Mouse (Mus musculus) liver, embryonic 15.5 days (tissue): ENCODE results near the gene St6galnac6. TPM values are rescaled to one million over a fixed set of nuclear protein-coding genes. Genes with fewer than 3 reads are reported as not detected.

ENCODE experiments used
- ATAC-seq: fragments of 200-750 bp; cut with Nextera tagmentation; 2 replicates; pipeline ENCODE4 v1.8.0; 2017; ENCODE audit warnings: moderate number of reproducible peaks, mild to moderate bottlenecking, moderate library complexity; ENCODE audit not compliant: insufficient read depth
- H3K27ac ChIP-seq: fragments of 300-500 bp; sonication (generic); replicated peaks from 2 replicates; pipeline ENCODE4 v1.5.1; 2015; ENCODE audit warnings: mild to moderate bottlenecking, inconsistent platforms
- H3K27me3 ChIP-seq: fragments of 300-500 bp; sonication (generic); 2 replicates; pipeline ENCODE4 v1.6.1; 2015; ENCODE audit warnings: mild to moderate bottlenecking, inconsistent platforms
- H3K36me3 ChIP-seq: fragments of 300-500 bp; sonication (generic); replicated peaks from 2 replicates; pipeline ENCODE4 v1.6.1; 2015; ENCODE audit warnings: moderate library complexity, mild to moderate bottlenecking, inconsistent platforms
- H3K4me1 ChIP-seq: fragments of 300-500 bp; sonication (generic); replicated peaks from 2 replicates; pipeline ENCODE4 v1.6.1; 2015; ENCODE audit warnings: inconsistent platforms
- H3K4me2 ChIP-seq: fragments of 300-500 bp; sonication (generic); 2 replicates; pipeline ENCODE4 v1.6.1; 2015; ENCODE audit warnings: moderate library complexity, mild to moderate bottlenecking, inconsistent platforms
- H3K4me3 ChIP-seq: fragments of 300-500 bp; sonication (generic); replicated peaks from 2 replicates; pipeline ENCODE4 v1.5.1; 2015; ENCODE audit warnings: mild to moderate bottlenecking, inconsistent platforms
- H3K9ac ChIP-seq: fragments of 300-500 bp; sonication (generic); 2 replicates; pipeline ENCODE4 v1.6.1; 2015; ENCODE audit warnings: moderate library complexity, mild to moderate bottlenecking, inconsistent platforms
- H3K9me3 ChIP-seq: fragments of 300-500 bp; sonication (generic); replicated peaks from 2 replicates; pipeline ENCODE4 v1.6.1; 2016; ENCODE audit warnings: inconsistent platforms
- WGBS: fragments of 180-500 bp; shearing (Covaris S2); methylation state at CpG from one replicate; pipeline ENCODE4 v1.1.7; 2015; ENCODE audit warnings: mixed read lengths; ENCODE audit not compliant: insufficient replicate concordance; 5-methylcytosine and 5-hydroxymethylcytosine counted together
- polyA plus RNA-seq: library from polyadenylated mRNA; unstranded; fragments of >200 nt; fragmentation: Nextera tagmentation; extraction: Ambion mirVana; gene quantifications from 2 replicates; pipeline ENCODE4 v1.2.1, GENCODE M21; 2015

The St6galnac6 gene
- polyA plus RNA-seq, 1 experiment from 2014 or later: 11.7 TPM

DNA sequence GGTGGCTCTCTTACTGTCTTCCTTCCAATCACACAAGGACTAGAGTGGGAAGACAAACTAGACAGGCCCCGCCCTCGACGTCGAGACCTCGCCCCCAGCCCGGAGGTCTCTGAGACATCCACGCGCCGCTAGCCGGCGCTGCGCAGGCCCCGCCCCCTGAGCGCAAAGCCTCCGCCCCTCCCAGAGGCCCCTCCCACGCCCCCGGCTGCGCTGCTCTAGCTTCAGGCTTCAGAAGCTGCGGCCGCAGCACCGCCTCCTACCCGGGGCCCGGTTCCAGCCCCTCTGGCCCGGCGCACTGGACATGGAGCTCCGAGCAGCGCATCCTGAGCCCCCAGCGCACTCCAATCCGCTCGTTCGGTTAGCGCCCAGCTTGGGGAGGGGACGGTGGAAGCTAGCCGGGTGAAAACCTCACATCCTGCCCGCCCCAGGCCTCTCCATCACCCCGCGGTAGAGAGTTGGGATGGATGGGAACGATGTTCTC, 12.6 kb upstream of the St6galnac6 start, which contains the start of gene St6galnac4:
TSS of gene St6galnac4 (plus strand) at position 225 of the 481 bp plus-strand sequence.
- Histone ChIP-seq H3K9ac (peak within 1 kb of the TSS; percentile 65), H3K36me3 (no peaks in the 10 kb centered on the region), H3K4me1 (peaks cover 51% of the 10 kb centered on the region), H3K27me3 (peaks cover 12% of the 10 kb centered on the region), H3K4me3 (peak within 1 kb of the TSS; percentile 64), H3K27ac (peak within 1 kb of the TSS; percentile 54), H3K4me2 (peak within 1 kb of the TSS; percentile 89), H3K9me3 (no peaks in the 10 kb centered on the region)
- peak; percentile 79 for ATAC-seq
- under 1% methylated on average over 37 of the region's 38 CpGs for WGBS

DNA sequence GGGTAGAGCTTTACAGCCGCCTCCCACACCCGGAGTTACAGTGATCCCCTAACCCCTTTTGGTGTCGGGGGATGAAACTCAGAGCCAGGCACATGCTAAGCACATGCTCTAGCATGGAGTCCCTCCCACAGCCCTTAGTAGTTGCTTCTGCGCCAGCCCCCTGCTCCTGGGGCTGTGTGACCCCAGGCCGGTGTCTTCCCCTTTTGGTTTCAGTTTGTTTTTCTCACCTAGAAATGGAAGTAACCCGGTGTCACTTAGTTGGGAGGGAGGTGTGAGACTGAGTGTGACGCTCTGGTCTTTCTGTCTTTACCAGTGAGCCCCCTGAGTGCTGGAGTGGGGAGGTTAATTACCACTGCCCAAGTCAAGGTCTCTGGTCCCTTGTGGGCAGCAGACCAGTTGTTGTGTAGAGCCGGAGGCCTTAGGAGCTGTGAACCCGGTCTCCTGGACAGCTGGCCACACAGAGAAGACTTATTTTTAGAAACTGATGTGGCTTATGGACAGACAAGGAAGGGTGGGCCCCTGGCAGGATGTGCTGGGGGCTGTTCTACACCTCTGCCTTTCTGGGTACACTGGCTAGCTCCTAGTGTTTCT, 11.7 kb upstream of the St6galnac6 start:
- Histone ChIP-seq H3K27me3 (peaks cover 10% of the 10 kb centered on the region), H3K4me2 (peak overlapping the region; percentile 89), H3K4me3 (peak overlapping the region; percentile 64), H3K27ac (peak overlapping the region; percentile 54), H3K36me3 (no peaks in the 10 kb centered on the region), H3K9me3 (no peaks in the 10 kb centered on the region), H3K4me1 (peaks cover 49% of the 10 kb centered on the region), H3K9ac (peak overlapping the region; percentile 65)
- 8% methylated on average over 9 of the region's 9 CpGs for WGBS
- no peak for ATAC-seq

GRCm38 (mm10) chr2:32589213-32589795, 10.2 kb upstream of the St6galnac6 start:
- ATAC-seq: no peak
- WGBS: 75% methylated on average over 11 of the region's 11 CpGs
- peaks cover 34% of the 10 kb centered on the region for H3K4me1 ChIP-seq
- H3K9me3 ChIP-seq: no peaks in the 10 kb centered on the region
- H3K4me2 ChIP-seq: no peak overlapping the region
- H3K4me3 ChIP-seq: no peak overlapping the region
- H3K27me3 ChIP-seq: 0 out of 2 replicates have a peak, but pooled peaks cover 5% of the 10 kb centered on the region
- no peak overlapping the region for H3K27ac ChIP-seq
- H3K36me3 ChIP-seq: no peaks in the 10 kb centered on the region
- no peak overlapping the region for H3K9ac ChIP-seq

DNA sequence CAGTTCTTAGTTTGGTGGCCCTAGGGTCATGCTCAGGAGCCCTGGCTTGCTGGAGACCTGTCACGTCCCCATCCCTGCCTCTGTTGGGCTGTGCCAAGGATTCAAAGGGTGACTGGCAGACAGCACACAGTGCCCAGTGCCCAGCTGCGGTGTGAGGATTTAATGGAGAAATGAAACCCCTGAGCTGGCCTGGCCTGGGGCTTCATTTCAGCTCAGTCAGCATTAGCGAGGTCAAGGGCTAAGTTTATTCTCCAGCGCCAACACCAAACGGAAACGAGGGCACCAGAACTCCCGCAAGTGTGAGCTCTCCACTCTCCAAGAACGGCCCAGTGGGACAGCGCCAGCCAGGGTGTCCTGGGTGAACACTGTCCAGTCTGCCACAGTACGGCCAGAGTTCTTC, 9.3 kb upstream of the St6galnac6 start:
- ATAC-seq: no peak
- H3K4me3 ChIP-seq: no peak overlapping the region

DNA sequence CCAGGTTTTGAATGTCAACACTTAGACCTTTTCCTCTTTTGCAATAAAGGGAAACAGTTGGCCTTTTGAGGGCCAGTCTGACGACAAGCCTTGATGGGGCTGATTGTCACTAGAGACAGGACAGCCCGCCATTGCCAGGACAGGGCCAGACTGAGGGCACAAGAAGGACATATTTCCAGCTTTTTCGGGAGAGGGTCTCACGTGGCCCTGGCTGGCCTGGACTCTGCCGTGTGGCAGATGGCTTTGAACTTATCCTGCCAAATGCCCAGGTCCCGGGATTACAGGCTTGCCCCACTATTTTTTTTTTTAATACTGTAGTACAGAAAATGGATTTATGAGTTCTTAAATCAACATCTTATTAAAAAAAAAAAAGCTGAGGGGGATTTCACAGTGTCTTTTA, 8.3 kb upstream of the St6galnac6 start:
- WGBS: 76% methylated on average over 6 of the region's 6 CpGs

More for the DNA sequence above, 9.3 kb upstream of the St6galnac6 start:
- H3K27me3 ChIP-seq: 0 out of 2 replicates have a peak, but pooled peaks cover under 1% of the 10 kb centered on the region
- no peaks in the 10 kb centered on the region for H3K9me3 ChIP-seq
- peaks cover 33% of the 10 kb centered on the region for H3K4me1 ChIP-seq
- no peak overlapping the region for H3K9ac ChIP-seq
- H3K36me3 ChIP-seq: no peaks in the 10 kb centered on the region
- no peak overlapping the region for H3K27ac ChIP-seq
- H3K4me2 ChIP-seq: no peak overlapping the region
- WGBS: 76% methylated on average over 10 of the region's 10 CpGs

DNA sequence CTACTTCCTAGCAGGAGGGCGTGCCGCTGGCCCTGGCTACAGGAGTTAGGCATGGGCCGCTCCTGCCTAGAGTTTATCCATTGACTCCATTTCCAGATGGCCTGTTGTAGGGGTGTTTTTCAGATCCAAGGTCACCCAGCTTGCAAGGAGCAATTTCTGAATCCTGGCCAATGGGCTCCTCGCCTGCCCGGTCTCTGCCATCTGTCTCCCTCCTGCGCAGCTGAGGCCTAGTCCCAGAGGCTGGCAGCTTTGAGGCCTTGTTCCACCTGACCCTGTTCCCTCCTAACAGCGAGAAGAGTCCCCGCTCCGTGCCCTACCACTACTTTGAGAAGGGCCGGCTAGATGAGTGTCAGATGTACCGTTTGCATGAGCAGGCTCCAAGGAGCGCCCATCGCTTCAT, 2.8 kb upstream of the St6galnac6 start:
- Histone ChIP-seq H3K4me1 (peaks cover 7% of the 10 kb centered on the region), H3K36me3 (peaks cover 3% of the 10 kb centered on the region; the same call in 1 of the 2 replicates), H3K4me3 (no peak overlapping the region), H3K4me2 (no peak overlapping the region), H3K9me3 (no peaks in the 10 kb centered on the region), H3K9ac (no peak overlapping the region), H3K27ac (no peak overlapping the region), H3K27me3 (no peaks in the 10 kb centered on the region)
- no peak for ATAC-seq
- WGBS: 84% methylated on average over 13 of the region's 13 CpGs

More for the DNA sequence above, 8.3 kb upstream of the St6galnac6 start:
- H3K27me3 ChIP-seq: no peaks in the 10 kb centered on the region
- no peak overlapping the region for H3K4me2 ChIP-seq
- no peak overlapping the region for H3K27ac ChIP-seq
- no peak overlapping the region for H3K9ac ChIP-seq
- H3K4me3 ChIP-seq: no peak overlapping the region
- H3K36me3 ChIP-seq: no peaks in the 10 kb centered on the region
- H3K4me1 ChIP-seq: peaks cover 32% of the 10 kb centered on the region
- no peak for ATAC-seq
- no peaks in the 10 kb centered on the region for H3K9me3 ChIP-seq

DNA sequence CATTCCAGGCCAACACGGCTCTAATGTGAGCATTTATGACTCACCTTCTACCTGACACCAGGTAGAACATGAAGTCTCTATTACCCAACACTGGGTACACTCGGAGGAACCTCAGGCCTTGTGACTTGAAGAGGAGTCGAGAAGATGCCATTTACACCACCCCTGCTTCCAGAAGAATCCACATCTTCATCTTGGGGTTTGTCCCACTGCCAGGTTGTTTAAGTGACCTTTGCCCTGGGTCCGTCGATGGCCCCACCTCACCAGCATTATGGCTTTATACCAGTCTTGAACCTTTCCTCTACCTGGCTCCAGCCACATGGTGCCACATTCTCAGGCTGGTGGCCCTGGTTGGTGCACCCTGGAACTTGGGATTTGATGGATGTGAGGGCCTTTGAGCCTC, 2.3 kb upstream of the St6galnac6 start:
- Histone ChIP-seq H3K27me3 (no peaks in the 10 kb centered on the region), H3K9ac (no peak overlapping the region), H3K9me3 (no peaks in the 10 kb centered on the region), H3K4me1 (peaks cover 12% of the 10 kb centered on the region), H3K36me3 (peaks cover 3% of the 10 kb centered on the region; the same call in 1 of the 2 replicates), H3K27ac (no peak overlapping the region), H3K4me3 (no peak overlapping the region), H3K4me2 (no peak overlapping the region)
- ATAC-seq: no peak
- 74% methylated on average over 5 of the region's 5 CpGs for WGBS

DNA sequence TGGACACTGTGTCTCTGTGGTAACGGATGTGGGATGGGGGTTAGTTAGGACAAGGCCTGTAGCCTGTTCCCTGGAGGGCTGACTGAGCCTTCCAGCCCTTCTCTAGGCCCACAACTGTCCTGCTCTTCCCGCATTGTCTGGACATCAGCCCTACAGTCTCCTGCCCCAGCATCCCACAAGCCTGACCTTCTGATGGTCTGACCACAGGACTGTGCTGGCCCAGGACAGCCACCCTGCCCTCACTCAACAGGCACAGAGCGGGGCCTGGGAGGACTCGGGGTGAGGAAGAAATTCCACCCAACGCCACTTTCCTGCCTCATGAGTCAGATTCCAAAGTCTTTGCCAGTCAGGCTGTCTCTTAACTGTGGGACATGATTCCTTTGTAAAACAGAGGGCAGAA, 1.8 kb upstream of the St6galnac6 start:
- no peak overlapping the region for H3K27ac ChIP-seq
- peaks cover 3% of the 10 kb centered on the region; the same call in 1 of the 2 replicates for H3K36me3 ChIP-seq
- WGBS: 84% methylated on average over 5 of the region's 5 CpGs
- H3K9me3 ChIP-seq: no peaks in the 10 kb centered on the region
- H3K27me3 ChIP-seq: no peaks in the 10 kb centered on the region
- no peak for ATAC-seq
- H3K4me2 ChIP-seq: no peak overlapping the region
- H3K4me1 ChIP-seq: peaks cover 17% of the 10 kb centered on the region
- H3K9ac ChIP-seq: no peak overlapping the region
- H3K4me3 ChIP-seq: no peak overlapping the region

- no peak overlapping the region for H3K9ac ChIP-seq
- H3K27ac ChIP-seq: no peak overlapping the region
- H3K4me2 ChIP-seq: no peak overlapping the region
- no peak for ATAC-seq
- peaks cover 17% of the 10 kb centered on the region for H3K4me1 ChIP-seq
- 68% methylated on average over 8 of the region's 8 CpGs for WGBS
- H3K4me3 ChIP-seq: no peak overlapping the region
- H3K36me3 ChIP-seq: peaks cover 3% of the 10 kb centered on the region; the same call in 1 of the 2 replicates
- H3K27me3 ChIP-seq: no peaks in the 10 kb centered on the region
- no peaks in the 10 kb centered on the region for H3K9me3 ChIP-seq
These were observed 1.0 kb upstream of the St6galnac6 start for GRCm38 (mm10) chr2:32598506-32598905.

- peak; percentile 67 for ATAC-seq
- H3K9ac ChIP-seq: no peak overlapping the region
- no peaks in the 10 kb centered on the region for H3K27me3 ChIP-seq
- H3K4me2 ChIP-seq: peak overlapping the region; percentile 73
- H3K4me3 ChIP-seq: no peak overlapping the region
- 35% methylated on average over 8 of the region's 8 CpGs for WGBS
- no peaks in the 10 kb centered on the region for H3K9me3 ChIP-seq
- no peak overlapping the region; the same call in 1 of the 2 replicates for H3K27ac ChIP-seq
- peaks cover 37% of the 10 kb centered on the region for H3K4me1 ChIP-seq
- peaks cover 3% of the 10 kb centered on the region; the same call in 1 of the 2 replicates for H3K36me3 ChIP-seq
These were observed 2.0 kb downstream of the St6galnac6 start for GRCm38 (mm10) chr2:32601417-32602065.

DNA sequence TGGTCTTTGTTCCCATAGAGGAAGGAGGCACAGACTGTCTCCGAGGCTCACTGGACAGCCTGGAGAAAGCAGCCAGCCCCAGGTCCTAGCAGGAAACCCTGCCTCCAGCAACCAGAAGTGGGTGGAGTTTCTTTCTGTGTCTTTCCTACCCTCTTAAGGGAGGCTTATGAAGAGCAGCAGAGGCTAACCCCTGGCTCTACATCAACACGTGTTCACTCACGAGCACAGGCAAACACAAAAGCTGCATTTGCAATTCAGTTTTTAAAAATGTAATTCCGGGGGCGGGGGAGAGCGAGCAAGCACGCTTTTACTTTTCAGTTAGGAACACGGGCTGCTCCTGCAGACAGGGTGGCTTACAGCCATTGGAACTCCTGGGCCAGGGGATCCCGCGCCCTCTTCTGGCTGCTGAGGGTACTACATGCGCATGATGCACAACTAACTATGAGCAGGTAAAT, 3.1 kb downstream of the St6galnac6 start:
- H3K4me1 ChIP-seq: peaks cover 48% of the 10 kb centered on the region
- peak overlapping the region; percentile 40 for H3K9ac ChIP-seq
- no peaks in the 10 kb centered on the region for H3K27me3 ChIP-seq
- H3K27ac ChIP-seq: peak overlapping the region; percentile 34; the same call in 1 of the 2 replicates
- 1% methylated on average over 11 of the region's 11 CpGs for WGBS
- H3K4me2 ChIP-seq: peak overlapping the region; percentile 73
- peak overlapping the region; percentile 54 for H3K4me3 ChIP-seq
- peak; percentile 40 for ATAC-seq
- H3K9me3 ChIP-seq: no peaks in the 10 kb centered on the region
- H3K36me3 ChIP-seq: no peaks in the 10 kb centered on the region
